Mouse (Mus musculus) hematopoietic stem cell, adult 5-6 weeks (primary cell): ENCODE data around the gene Anapc5. TPM values are rescaled to one million over a fixed set of nuclear protein-coding genes. Genes with fewer than 3 reads are reported as not detected.

Source experiments
- total RNA-seq: library from RNA; stranded (forward); fragments of 172-1452, 232-1000 nt; gene quantifications from 2 replicates; pipeline ENCODE4 v1.2.3, GENCODE M21; 2017

Anapc5 gene
- total RNA-seq, 1 experiment from 2014 or later: 311 TPM

Other genes with a start within 250 kb of the Anapc5 start
- 18.9 and 36.1 TPM in 2 replicates for gene Ift81, start 206.8 kb downstream of the Anapc5 start, total RNA-seq
- 4.8 and 12.8 TPM in 2 replicates for gene P2rx7, start 177.4 kb downstream of the Anapc5 start, total RNA-seq
- gene P2rx4, start 113.8 kb downstream of the Anapc5 start, total RNA-seq: 15.2 and 19.2 TPM in 2 replicates
- gene Camkk2, start 41.9 kb downstream of the Anapc5 start, total RNA-seq: 23.7 and 41.6 TPM in 2 replicates
- gene Rnf34, start 28.7 kb upstream of the Anapc5 start, total RNA-seq: 21.6 and 21.7 TPM in 2 replicates
- 59.0 and 70.8 TPM in 2 replicates for gene Kdm2b, start 168.5 kb upstream of the Anapc5 start, total RNA-seq
- gene Orai1, start 193.7 kb upstream of the Anapc5 start, total RNA-seq: 16.8 and 18.2 TPM in 2 replicates
- 0.25 TPM in 1 of 2 replicates, not detected in the other for gene Morn3, start 225.7 kb upstream of the Anapc5 start, total RNA-seq
- 0.56 and 2.7 TPM in 2 replicates for gene Tmem120b, start 247.1 kb upstream of the Anapc5 start, total RNA-seq